Mouse (Mus musculus): ENCODE data around the gene Dnph1. TPM values are rescaled to one million over a fixed set of nuclear protein-coding genes. Genes with fewer than 3 reads are reported as not detected.

The Dnph1 gene
- not detected for polyA plus RNA-seq (2017; shearing (Covaris generic))

DNA sequence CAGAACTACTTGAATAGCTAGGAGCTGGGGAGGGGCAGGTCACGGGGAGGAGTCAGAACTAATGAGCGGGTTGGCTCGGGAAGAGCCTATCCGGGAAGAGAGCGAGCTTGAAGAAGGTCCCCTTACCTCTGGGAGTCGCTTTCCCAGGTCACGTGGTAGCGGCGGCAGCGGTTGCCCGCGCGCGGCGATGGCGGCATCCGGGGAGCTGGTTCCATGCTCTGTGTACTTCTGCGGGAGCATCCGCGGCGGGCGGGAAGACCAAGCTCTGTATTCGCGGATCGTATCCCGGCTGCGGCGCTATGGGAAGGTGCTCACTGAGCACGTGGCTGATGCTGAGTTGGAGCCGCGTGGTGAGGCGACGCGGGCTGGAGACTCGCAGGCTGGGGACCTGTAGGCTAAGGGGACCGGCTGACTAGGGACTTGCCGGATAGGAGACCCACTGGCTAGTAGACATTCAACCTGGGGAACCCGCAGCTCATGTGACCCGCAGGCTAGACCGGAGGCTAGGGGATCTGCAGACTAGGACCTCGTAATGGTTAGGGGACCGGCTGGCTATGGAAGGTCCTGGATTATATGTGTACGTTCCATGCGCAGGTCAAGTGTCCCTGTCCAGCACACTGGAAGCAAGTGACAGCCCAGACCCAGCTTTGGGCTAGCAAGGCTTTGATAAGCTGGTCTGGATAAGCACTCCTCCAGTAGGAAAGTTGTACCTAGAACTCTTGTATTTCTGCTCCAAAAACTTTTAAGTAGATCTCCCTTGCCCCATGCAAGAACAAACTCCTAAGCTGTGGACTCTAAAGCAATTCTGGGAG is at the start of gene Dnph1:
Gene Dnph1 (plus strand): TSS at position 89 of the 812 bp plus-strand sequence.

GRCm38 (mm10) chr17:46487431-46487830 is 9.1 kb upstream of the Dnph1 start, which contains the start of gene Ttbk1:
Ttbk1 (minus strand) TSS chr17:46487675.

GRCm38 (mm10) chr17:46545813-46546564 is 49.5 kb downstream of the Dnph1 start, which contains the start of gene Cul9:
Cul9 (minus strand) TSS chr17:46546388.

Other genes starting within 250 kb of the Dnph1 start
- 63.9 TPM for gene Polr1c, start 248.7 kb upstream of the Dnph1 start, polyA plus RNA-seq (2017; shearing (Covaris generic))
- 135 TPM for gene Yipf3, start 248.6 kb upstream of the Dnph1 start, polyA plus RNA-seq (2017; shearing (Covaris generic))
- not detected for gene Lrrc73, start 243.2 kb upstream of the Dnph1 start, polyA plus RNA-seq (2017; shearing (Covaris generic))
- gene Tjap1, start 213.7 kb upstream of the Dnph1 start, polyA plus RNA-seq (2017; shearing (Covaris generic)) = 41.4 TPM
- 0.62 TPM for gene Dlk2, start 199.3 kb upstream of the Dnph1 start, polyA plus RNA-seq (2017; shearing (Covaris generic))
- gene Abcc10, start 168.4 kb upstream of the Dnph1 start, polyA plus RNA-seq (2017; shearing (Covaris generic)) = 6.4 TPM
- 9.9 TPM for gene Zfp318, start 113.0 kb upstream of the Dnph1 start, polyA plus RNA-seq (2017; shearing (Covaris generic))
- gene Crip3, start 67.8 kb upstream of the Dnph1 start, polyA plus RNA-seq (2017; shearing (Covaris generic)) = not detected
- gene Slc22a7, start 58.3 kb upstream of the Dnph1 start, polyA plus RNA-seq (2017; shearing (Covaris generic)) = not detected
- gene Ttbk1, start 9.0 kb upstream of the Dnph1 start, polyA plus RNA-seq (2017; shearing (Covaris generic)) = 0.40 TPM
- gene Cul9, start 49.7 kb downstream of the Dnph1 start, polyA plus RNA-seq (2017; shearing (Covaris generic)) = 6.6 TPM
- 33.2 TPM for gene Srf, start 59.5 kb downstream of the Dnph1 start, polyA plus RNA-seq (2017; shearing (Covaris generic))
- not detected for gene Ptk7, start 132.8 kb downstream of the Dnph1 start, polyA plus RNA-seq (2017; shearing (Covaris generic))
- gene Klc4, start 149.3 kb downstream of the Dnph1 start, polyA plus RNA-seq (2017; shearing (Covaris generic)) = 15.9 TPM
- gene Mrpl2, start 149.5 kb downstream of the Dnph1 start, polyA plus RNA-seq (2017; shearing (Covaris generic)) = 31.6 TPM
- 2.1 TPM for gene Cul7, start 153.6 kb downstream of the Dnph1 start, polyA plus RNA-seq (2017; shearing (Covaris generic))
- 31.0 TPM for gene Rrp36, start 177.6 kb downstream of the Dnph1 start, polyA plus RNA-seq (2017; shearing (Covaris generic))
- gene Mea1, start 182.1 kb downstream of the Dnph1 start, polyA plus RNA-seq (2017; shearing (Covaris generic)) = 74.9 TPM
- 80.9 TPM for gene Klhdc3, start 184.2 kb downstream of the Dnph1 start, polyA plus RNA-seq (2017; shearing (Covaris generic))
- 49.1 TPM for gene Ppp2r5d, start 208.4 kb downstream of the Dnph1 start, polyA plus RNA-seq (2017; shearing (Covaris generic))
- gene Pex6, start 214.8 kb downstream of the Dnph1 start, polyA plus RNA-seq (2017; shearing (Covaris generic)) = 27.7 TPM
- gene Gnmt, start 232.5 kb downstream of the Dnph1 start, polyA plus RNA-seq (2017; shearing (Covaris generic)) = not detected

Measured in effector memory CD4-positive, alpha-beta T cell, adult 5 months (primary cell).